Mouse (Mus musculus): ENCODE data around the gene Hoxd9.

Gene Hoxd9

GRCm38 (mm10) chr2:74745540-74746297 lies 48.2 kb downstream of the Hoxd9 start:
- in situ Hi-C loops (cut with MboI, MseI): loop anchor here (5.0 kb wide), 1 partner anchor 53 kb away; the partner anchor contains the start of gene Hoxd10

- in situ Hi-C loops (cut with MboI, MseI): loop anchor here (5.0 kb wide), 1 partner anchor 54 kb away; the partner anchor contains the start of gene Hoxd10
These were observed 48.9 kb downstream of the Hoxd9 start for GRCm38 (mm10) chr2:74746298-74746921.

- in situ Hi-C loops (cut with MboI, MseI): loop anchor here (5.0 kb wide), 1 partner anchor 55 kb away; the partner anchor contains the start of gene Hoxd10
These were observed 49.5 kb downstream of the Hoxd9 start for GRCm38 (mm10) chr2:74747006-74747405.

- in situ Hi-C loops (cut with MboI, MseI): loop anchor here (5.0 kb wide), 1 partner anchor 55 kb away; the partner anchor contains the start of gene Hoxd10
These were observed 50.2 kb downstream of the Hoxd9 start for GRCm38 (mm10) chr2:74747661-74748141.

GRCm38 (mm10) chr2:74748436-74748995 lies 51.0 kb downstream of the Hoxd9 start:
- in situ Hi-C loops (cut with MboI, MseI): loop anchor here (5.0 kb wide), 1 partner anchor 56 kb away; the partner anchor contains the start of gene Hoxd10

- in situ Hi-C loops (cut with MboI, MseI): loop anchor here (5.0 kb wide), 1 partner anchor 57 kb away; the partner anchor contains the start of gene Hoxd10
These were observed 52.0 kb downstream of the Hoxd9 start for GRCm38 (mm10) chr2:74749337-74750121.

Data from T-helper 2 cell (primary cell).